Comparison of ENCODE assay signal across 12 mouse cellular contexts in genomic region chr6:135428246-135428645, GRCm38 (mm10).
"Had no signal": no experiment of that assay in that cellular context is flagged by ENCODE, and none has a peak within 500 bp of the region (broad histone marks: within the 10 kb centered on the region; RNA-seq: fewer than 3 reads in every experiment).

No protein-coding gene starts in this region.

- ATAC-seq: liver, postnatal 0 days; lung, postnatal 0 days; midbrain, embryonic 15.5 days had no signal

- DNase-seq: kidney, adult 11 months; kidney, adult 8-10 months; kidney, postnatal 14 days; layer of hippocampus, adult 9-11 months; left cerebral cortex, postnatal 4 days; liver, postnatal 0 days; lung, embryonic 14.5 days; right cerebral cortex, postnatal 25 days; thymus, adult 18-20 months; thymus, postnatal 36 days had no signal
